Mouse (Mus musculus) bone marrow, adult 2 months (tissue): ENCODE results near the gene Cd163.

Experiments used
- CTCF ChIP-seq: fragments of 200-500 bp; IDR thresholded peaks from 2 replicates; pipeline ENCODE4 v1.5.1; 2011; ENCODE audit warnings: low read length, control low read depth; ENCODE audit not compliant: control insufficient read depth, insufficient read depth
- POLR2A ChIP-seq: fragments of 200-500 bp; IDR thresholded peaks from 2 replicates; pipeline ENCODE4 v1.6.1; 2011; ENCODE audit warnings: low read depth, mild to moderate bottlenecking, control low read depth, low read length, borderline replicate concordance; ENCODE audit not compliant: control insufficient read depth

GRCm38 (mm10) chr6:124329622-124330021, 25.2 kb downstream of the Cd163 start:
- no peak for TF ChIP-seq CTCF
- no peak for TF ChIP-seq POLR2A
